Mouse (Mus musculus) stomach, postnatal 0 days (tissue): Measurements from ENCODE around the gene Lrrc59.

Source experiments
- CTCF ChIP-seq: IDR thresholded peaks from 2 replicates; pipeline ENCODE4 v1.5.1; 2016; ENCODE audit warnings: antibody characterized with exemption, low read depth, mild to moderate bottlenecking, moderate library complexity
- EP300 ChIP-seq: optimal IDR thresholded peaks from 2 replicates; pipeline ENCODE3; 2016; ENCODE audit warnings: antibody characterized with exemption

GRCm38 (mm10) chr11:94596311-94596852 lies 33.2 kb upstream of the Lrrc59 start:
- no peak for TF ChIP-seq CTCF
- TF ChIP-seq EP300 = no peak
